Mouse (Mus musculus) thymus, adult 2 months (tissue): ENCODE data around the gene Tjp1.

ENCODE experiments used
- CTCF ChIP-seq: fragments of 200-500 bp; IDR thresholded peaks from 2 replicates; pipeline ENCODE4 v1.5.1; 2012; ENCODE audit warnings: mild to moderate bottlenecking, control low read depth, low read length, moderate library complexity, borderline replicate concordance; ENCODE audit not compliant: control insufficient read depth, poor library complexity, insufficient read depth; ENCODE audit errors: extremely low read depth
- POLR2A ChIP-seq: fragments of 200-500 bp; IDR thresholded peaks from 2 replicates; pipeline ENCODE4 v1.6.1; 2012; ENCODE audit warnings: mild to moderate bottlenecking, low read length, control low read depth, moderate library complexity; ENCODE audit not compliant: control insufficient read depth, poor library complexity, insufficient read depth; ENCODE audit errors: extremely low read depth

DNA sequence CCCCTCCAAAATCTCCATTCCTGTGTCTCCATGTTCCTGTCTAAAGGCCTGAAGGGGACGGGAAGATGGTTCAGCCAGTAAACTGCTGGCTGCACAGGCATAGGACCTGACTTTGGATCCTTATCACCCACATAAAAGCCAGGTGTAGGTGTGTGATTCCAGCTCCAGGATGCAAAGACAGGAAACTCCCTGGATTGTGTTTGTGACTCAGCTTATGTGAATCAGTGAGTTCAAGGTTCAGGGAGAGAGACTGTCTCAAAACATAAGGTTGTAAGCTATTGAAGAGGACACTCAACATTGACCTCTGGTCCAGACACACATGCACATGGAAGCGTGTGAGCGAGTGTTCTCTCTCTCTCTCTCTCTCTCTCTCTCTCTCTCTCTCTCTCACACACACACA, 72.4 kb downstream of the Tjp1 start:
- no peak for TF ChIP-seq CTCF
- TF ChIP-seq POLR2A: no peak
